Mouse (Mus musculus) naive thymus-derived CD4-positive, alpha-beta T cell, adult 2 months (primary cell): ENCODE data around the gene Anxa9.

ENCODE experiments used
- DNase-seq: peaks from one replicate; pipeline ENCODE4 v3.0.0-alpha.2; 2011; ENCODE audit warnings: low read depth

The Anxa9 gene

DNA sequence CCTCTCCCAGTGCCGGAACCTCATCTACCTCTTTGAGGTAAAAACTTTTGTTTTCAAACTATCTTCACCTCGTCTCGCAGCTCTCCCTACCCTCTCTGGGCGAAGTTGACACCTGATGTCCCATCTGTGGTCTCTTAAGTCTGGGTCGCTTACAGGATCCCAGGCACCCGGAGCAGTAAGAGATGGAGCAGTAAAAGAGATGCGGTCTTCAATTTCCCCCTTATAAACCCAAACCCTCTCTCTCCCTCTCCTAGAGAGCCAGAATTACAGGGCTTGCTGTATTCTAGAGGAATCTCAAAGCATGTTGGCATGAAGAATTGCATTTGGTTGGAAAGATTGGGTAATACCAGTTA is 23.4 kb downstream of the Anxa9 start:
- DNase-seq = no peak

DNA sequence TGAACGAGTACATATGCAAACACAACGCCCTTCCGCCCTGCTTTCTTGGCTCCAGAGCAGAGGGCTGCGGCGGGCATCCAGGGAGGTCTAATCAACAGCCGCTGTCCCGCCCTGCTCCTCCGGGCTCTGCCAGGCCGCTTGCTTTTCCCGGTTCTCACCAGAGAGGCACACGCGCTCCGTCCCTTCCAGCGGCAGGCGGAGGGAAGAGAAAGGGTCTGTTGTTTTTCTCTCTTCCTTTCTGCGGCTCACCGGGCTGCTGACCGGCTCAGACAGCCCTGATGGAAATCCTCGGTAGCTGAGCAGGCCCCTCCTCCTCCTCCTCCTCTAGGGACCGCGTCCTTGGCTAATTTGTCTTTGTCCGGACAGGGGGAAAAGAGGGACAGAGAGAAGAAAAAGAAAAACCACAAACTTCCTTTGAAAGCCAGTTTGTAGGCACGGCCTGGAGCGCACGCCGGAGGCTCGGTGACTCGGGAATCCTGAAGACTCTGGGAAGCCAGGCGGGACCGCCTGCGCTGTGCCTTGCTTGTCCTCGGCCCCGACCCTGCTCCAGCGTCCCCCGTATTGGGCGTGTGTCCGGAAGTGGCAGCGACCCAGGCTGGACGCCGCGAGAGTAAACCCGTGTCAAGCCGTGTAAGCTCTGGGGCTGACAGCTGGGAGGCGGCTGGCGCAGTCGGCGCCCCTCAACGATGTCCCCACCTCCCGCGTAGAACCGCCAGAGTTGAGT is 23.9 kb downstream of the Anxa9 start:
- DNase-seq = peak; percentile 48

DNA sequence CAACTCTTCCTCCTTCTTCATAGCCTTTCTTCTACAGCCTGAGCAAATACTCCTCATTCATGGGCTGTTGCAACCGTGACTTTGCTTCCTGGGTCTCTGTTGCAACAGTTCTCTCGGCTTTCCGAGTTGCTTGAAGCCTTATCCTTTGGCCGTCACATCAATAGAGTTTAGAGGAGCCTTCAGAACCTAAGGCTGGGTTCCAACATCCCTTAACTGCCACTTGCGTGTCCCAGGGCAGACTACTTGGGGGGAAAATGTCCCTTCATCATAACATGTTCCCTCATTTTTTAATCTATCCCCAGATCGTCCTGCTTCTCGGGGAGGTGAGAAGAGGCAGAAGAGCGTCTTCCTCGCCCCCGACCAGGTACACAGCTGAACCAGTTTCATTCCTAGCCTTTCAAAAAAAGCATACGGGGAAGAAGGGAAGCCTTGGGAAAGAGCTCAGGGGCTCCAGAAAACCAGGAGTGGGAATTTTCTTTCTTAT is 24.6 kb downstream of the Anxa9 start:
- DNase-seq = peak; percentile 66

DNA sequence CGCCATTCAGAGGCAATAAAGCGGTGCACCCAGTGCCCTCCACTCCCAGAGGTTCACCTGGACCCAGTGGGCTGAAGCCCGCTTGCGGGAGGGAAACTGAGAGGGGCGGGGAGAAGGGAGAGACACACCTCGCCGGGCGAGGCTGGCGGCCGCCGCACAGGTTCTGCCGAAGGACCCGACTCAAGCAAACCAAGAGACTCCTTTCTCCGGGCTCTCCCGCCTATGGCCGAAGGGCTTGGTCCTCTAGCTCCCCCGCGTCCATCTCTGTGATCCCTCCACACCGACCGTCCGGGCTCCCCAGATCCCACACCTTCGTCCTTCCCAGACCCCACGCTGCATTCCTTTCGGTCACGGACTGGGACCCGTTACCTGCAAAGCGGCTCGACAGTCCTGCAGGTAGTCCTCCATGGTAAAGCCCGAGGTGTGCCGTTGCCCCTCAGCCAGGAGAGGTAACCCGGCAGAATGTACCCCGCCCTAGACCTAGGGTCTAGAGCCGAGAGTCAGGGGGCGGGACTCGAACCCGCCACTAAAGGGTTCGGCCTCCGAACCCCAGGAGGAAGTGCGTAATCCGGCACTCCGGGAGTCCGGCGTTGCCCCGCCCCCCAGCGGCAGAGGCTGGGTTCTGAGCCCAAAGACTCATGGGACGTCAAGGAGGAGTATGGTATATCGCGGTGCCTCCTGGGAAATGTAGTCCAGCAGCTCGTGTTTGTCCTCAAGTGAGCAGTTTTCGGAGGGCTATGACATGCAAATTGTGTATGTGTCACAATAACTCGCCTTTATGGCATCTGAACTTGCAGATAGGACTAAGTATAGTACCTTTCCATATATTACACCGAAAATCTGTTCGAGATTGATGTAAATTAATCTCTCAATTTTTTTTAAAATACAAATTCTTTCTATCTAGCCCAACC is 25.5 kb downstream of the Anxa9 start, which contains the start of the genes Mindy1 and Prune1:
TSS of gene Mindy1 (plus strand) at position 130 of the 911 bp plus-strand sequence.
TSS of gene Prune1 (minus strand) at position 861 of the 911 bp plus-strand sequence.
- DNase-seq = peak; percentile 97

DNA sequence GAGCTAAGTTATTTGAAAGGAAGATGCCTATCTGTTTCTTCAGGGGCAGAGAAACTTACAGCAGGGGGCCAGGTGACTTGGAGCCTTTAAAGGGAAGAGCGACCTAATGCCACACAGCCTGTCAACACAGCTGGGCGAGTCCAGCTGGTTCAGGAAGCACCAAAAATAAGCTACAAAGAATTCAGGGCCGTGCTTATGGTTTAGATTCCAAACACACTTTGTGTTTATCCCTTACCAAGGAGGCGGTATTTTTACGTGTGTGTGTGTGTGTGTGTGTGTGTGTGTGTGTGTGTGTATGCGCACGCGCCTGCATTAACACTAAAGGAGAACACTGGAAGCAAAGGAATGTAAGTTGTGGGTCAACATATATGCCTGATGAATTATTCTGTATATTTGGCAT is 26.2 kb downstream of the Anxa9 start:
- peak; percentile 65 for DNase-seq

DNA sequence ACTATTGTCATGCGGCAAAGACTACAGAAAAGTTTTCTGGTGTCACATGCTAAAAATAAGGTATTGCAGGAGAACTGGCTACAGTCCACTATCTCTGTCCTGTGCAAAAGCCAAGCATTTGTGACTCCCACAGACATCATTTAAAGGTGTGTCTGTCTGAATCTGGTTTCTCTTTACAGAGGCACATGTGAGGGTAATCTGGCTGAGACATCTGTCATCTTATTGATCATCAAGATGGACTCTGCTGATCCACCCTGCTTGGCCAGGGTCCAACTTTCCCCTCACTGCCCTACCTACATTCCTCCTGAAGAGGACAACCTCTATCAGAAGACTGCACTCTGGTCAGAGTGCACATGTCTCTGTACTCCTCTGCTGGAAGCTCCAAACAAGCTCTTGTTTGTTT is 29.8 kb downstream of the Anxa9 start:
- no peak for DNase-seq

DNA sequence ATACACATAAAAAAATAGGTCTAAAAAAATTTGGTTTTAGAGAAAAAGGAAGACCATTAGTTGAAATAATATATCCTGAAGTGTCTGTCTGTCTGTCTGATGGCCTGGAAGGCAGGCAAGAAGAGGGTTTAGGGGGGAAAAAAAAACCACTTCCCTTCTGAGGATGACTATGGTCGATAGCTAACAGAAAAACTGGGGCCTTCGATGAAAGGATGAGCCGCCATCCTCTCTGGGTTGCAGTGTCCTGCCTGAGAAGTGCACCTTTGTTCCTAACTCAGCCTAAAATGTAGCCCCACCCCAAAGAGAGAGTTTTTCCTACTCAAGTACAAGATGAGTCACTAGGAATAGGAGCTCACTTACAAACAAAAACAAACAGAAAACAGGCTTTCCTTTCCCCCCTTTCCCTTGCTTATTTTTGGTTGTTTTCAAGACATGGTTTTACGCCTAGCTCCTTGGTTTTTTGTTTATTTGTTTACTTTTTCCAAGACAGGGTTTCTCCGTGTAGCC is 30.5 kb downstream of the Anxa9 start:
- DNase-seq = no peak

DNA sequence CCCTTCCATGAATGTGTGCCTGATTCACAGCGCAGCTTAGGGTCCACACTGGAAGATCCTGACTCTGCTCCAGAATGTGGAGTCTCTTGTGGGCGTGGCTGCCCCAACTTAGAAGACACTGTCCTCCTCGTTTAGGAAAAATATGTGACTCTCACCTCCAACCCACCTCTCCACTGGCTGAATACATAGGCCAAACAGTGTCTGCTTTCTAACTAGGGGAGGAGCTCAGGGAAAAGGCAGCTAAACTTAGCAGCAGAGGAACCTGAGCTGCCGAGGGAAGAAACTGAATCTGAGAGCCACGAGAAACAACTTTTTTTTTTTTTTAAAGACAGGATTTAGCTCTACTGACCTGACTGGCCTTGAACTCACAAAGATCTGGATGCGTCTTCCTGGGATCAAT is 31.8 kb downstream of the Anxa9 start:
- DNase-seq = no peak

DNA sequence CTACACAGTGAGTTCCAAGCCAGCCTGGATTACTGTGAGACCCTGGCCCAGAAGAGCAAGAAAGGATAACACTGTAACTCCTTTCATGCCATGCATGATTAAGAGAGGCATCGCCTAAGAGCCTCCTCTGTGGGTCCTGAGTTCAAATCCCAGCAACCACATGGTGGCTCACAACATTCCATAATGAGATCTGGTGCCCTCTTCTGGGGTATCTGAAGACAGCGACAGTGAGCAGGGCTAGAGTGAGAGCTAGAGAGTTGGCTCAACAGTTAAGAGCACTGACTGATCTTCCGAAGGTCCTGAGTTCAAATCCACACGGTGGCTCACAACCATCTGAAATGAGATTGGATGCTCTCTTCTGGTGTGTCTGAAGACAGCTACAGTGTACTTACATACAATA is 32.5 kb downstream of the Anxa9 start:
- DNase-seq = no peak

DNA sequence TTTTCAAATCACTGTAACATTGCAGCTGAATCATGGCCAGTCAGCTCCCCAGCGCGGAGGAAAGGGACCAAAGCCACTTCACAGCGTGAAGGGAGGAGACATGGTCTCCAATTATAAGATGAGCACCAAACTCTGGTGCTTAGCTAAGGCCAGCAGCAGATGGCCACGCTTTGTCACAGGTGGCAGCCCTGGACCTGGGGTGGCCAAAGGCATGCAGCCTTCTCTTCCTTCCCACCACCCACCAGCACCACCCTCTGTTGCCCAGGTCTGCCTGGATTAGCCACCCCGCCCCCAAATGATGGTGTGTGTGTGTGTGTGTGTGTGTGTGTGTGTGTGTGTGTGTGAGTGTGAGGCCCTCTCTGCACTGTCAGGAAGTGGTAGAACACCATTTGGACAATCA is 33.5 kb downstream of the Anxa9 start:
- no peak for DNase-seq

DNA sequence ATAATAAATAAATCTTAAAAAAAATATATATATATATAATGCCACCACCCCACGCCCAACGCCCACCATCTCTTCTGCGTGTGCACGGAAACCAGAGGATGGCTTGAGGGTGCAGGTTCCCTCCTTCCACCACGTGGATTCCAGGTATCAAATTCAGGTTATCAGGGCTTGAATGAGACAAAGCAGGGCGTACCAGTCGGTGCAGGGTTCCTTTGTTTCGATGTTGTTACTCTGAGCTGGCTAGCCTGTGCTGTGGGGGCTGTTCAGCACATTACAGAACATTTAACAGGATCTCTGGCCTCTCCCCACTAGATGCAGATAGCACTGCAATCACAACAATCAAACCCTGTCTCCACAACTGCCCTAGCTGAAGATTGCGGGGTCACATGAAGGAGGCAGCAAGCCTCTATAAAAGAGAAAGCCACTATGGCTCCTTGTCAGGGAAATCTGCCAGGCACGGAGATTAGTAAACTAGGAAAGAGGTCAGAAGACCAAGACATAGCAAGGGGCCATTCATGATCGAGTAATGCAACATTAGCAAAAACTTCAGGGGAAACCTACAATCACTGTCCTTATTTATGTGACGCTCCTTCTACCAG is 36.1 kb downstream of the Anxa9 start:
- DNase-seq = no peak

DNA sequence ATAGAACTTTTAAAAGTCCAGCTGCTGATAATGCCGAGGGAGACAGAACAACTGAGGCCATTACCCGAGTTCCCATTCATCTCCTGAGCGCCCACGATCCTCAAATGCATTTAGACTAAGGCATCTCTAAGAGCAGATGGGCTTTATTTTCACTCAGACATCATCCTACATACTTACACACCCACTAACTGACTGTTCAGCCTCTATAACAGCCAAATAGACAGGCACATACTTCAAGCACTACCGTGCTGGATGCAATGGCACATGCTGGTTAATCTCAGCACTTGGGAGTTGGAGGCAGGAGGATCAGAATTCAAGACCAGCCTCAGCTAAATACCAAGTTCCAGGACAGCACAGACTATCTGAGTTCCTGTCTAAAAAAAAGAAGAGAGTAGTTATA is 37.2 kb downstream of the Anxa9 start:
- DNase-seq = no peak

DNA sequence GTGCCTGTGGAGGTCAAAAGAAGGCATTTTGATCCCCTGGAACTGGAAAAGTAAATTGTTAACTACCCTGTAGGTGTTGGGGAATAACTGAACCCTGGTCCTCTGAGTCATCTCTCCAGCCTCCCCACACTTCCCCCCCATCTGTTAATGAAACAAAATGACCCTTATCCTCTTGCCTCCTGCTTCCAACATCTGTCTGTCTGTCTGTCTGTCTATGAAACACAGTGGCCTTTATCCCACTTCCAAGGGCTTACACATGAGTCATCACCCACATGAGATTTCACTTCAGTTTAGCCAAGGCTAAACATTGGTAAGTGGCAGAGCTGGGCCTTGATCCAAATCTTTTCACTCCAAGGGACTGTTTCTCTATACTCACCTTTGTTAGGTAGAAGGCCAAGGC is 39.1 kb downstream of the Anxa9 start:
- no peak for DNase-seq

DNA sequence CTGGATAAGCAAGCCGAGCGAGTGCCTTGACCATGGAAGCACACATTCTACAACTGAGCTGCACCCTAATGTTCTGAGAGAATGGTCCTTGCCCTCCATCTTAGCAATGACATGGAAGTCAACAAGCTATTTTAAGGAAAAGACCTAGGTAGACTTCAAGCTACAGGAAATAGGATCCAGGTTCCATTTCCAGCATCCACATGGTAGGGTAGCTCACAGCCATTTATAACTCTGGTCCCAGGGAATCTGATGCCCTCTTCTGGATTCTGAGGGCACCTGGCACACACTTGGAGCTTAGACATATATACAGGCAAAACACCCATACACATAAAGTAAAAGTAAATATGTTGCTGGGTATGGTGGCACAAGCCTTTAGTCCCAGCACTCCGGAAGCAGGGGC is 40.9 kb downstream of the Anxa9 start:
- no peak for DNase-seq

DNA sequence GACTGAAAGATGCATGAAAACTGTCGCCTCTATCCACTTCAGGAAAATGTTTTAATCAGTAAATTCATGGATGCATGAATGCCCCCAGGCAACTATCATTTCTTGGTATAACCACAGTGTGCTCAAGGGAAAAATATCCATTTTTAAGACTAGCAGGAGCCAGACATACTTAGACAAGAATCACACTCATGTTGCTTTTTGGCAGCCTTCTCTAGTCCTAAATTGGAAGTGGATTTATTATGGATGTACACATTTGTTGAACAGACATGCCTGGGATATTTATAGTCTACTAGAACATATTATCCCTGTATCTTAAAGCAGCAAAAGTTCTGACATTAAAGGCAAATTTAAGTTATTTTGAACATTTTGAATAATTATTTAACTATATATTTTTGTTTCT is 42.3 kb downstream of the Anxa9 start:
- DNase-seq = no peak

DNA sequence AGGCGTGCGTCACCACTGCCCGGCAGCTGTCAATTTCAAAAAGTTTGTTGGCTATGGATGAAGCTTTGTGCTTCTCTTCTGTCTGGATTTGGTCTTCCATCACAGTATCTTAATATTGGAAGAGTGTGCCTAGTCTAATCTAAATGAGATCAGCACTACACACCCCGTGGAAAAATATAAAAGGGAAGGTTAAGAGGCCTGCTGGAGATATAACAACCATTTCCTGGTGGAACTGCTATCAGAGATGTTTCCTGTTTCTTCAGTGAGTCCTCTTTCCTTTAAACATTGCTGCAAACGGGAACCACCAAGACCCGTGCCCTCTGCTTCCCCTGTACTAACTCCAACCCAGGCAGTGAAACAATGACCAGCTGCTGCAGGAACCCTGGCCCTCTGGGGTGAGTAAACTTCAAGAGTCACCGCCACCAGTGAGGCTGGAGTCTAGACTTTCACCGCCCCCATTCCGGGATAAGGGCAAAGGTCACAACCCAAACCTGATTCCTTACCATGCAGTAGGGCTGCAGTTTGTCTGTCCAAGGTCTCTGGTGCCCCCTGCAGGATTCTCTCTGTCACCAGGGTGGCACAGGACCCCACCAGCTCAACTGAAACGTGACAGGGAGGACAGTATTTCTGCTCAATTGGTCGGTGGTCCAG is 43.8 kb downstream of the Anxa9 start:
- DNase-seq = peak; percentile 82

DNA sequence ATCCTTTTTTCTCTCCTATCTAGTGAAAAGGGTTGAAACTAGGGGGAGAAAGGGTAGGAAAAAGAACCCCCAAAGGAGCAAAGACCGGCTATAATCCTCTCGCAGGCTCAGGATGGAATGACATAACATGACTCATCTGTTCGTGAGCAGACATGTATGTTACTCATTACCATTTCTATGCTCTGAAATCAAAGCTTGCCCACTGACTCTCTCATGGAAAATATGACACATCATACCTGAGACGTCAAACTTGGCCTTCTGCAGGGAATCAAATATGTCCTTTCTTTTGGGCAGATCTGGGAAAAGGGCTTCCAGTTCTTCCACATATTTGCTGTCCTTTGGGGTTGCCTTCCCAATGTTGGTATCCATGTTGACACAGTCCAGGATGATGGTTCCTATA is 45.0 kb downstream of the Anxa9 start:
- no peak for DNase-seq

DNA sequence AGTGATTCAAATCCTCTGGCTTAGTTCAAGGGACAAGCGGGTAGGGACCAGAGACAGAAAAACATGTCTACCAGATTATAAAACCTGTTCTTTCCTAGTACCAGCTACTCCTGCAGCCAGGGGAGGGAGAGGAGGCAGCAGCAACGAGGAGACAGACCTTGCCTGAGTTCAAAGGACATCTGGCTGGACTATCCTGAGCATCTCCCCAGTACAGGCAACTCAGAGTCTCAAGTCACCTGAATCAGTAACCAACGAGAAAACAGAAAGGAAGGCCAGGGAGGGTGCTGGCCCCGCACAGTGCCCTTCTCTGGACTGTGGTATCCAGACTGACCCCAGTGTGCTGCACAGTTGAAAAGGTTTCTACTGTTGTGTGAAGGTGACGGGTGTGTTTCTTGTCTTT is 50.0 kb downstream of the Anxa9 start:
- DNase-seq = no peak

DNA sequence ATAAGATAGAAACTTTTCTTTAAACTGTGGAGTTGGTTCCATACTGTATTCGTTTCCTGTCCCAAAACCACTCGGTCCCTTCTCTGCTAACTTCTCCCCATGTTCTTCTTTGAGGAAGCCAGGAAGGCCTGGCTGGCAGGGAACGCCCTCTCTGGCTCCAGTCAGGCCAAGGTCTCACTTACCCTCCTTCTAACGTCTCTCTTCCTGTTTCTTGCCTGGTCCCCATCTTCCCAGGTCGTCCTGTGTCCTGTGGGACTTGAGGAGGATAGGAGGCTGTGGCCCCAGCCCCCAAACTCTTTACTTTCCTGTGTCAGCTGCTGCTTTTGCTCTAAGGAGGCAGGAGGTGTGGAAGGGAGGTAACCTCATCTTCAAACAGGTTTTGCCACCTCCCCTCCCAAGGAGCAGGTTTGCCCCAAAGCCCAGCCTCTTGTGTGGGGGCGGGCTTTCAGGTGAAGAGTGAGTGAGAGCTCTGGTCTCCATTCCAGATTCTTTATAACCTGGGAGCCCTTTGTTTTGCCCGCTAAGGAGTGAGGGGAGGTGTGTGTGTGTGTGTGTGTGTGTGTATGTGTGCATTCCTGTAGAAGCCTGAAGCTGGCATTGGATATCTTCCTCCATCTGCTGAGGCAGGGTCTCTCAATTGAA is 56.1 kb downstream of the Anxa9 start, which contains the start of gene Bnipl:
TSS of gene Bnipl (minus strand) at position 411 of the 642 bp plus-strand sequence.
- DNase-seq = no peak

DNA sequence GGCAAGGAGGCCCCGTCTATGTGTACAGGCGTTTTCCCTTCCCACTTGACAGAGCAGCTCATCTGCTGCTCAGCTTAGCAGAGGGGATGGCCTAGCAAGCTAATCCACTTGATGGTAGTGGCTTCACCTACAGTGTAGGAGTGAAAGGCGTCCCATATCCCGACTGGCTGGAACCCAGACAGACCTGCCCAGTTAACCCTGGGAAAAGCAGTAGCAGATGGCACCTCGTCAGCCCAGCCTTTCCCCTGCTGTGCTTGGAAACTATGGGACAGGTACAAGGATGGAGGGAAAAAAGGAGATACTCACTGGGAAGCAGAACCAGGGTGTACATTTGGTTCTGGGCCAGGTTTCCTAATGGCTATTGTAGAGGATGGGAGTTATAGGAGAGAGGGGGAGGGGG is 56.6 kb downstream of the Anxa9 start:
- DNase-seq = no peak

DNA sequence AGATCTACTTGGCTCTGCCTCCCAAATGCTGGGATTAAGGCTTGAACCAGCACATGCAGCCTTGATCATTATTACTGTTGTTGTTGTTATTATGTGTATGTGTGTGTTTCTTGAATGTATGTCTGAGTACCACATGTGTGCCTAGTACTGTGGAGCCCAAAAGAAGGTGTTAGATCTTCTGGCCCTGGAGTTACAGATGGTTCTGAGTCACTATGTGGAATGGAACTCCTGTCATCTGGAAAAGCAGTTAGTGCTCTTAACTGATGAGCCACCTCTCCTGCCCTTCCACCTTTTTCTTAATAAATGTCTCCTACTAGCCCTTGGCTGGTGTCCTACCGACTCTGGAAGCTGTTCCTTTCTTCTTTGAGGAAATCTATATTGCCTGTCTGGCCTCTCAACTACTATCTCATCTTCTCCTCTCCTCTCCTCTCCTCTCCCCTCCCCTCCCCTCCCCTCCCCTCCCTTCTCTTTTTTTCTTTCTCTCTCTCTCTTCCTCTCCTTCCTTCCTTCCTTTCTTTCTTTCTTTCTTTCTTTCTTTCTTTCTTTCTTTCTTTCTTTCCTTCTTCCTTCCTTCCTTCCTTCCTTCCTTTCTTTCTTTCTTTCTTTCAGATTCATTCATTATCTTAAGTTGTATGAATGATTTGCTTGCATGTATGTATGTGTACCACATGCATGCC is 59.2 kb downstream of the Anxa9 start:
- no peak for DNase-seq
